Mouse (Mus musculus) cerebellum, postnatal 25 days (tissue): Measurements from ENCODE around the gene Fgf23.

ENCODE experiments used
- DNase-seq, 2 experiments: peaks; one replicate each; pipeline ENCODE4 v3.0.0; 2021; ENCODE audit warnings: mixed read lengths in 2 of 2

Fgf23 gene

DNA sequence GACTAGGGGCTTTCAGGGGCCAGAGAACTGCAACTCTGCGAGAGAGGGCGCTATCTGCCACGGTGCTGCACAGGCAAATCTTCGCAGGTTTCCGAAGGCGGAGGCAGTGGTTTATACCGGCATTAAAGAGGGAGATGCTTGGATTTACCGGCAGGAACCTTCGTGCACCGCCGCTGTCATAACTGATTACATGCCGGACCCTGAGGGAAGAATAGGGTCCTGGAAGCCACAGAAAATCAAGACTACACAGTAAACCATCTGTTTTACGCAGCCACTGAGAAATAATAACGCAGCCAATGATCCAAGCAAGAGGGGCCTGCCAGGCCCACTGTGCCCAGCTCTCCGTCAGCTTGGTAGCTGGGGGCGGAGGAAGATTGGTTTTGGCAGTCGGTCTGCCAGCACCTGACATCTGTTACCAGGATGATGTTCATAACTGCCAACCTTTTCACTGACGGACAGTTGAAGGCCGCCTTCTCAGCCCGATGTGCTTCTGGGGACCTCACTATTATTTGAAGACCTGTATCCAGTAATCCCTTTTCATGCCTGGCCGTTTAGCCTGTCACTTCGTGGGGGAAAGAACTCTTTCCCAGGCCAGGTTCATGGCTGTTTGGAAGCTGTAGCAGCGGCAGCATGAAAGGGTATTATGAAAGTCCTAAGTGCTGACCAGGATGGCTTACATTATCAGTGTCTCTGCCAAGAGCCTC lies 42.2 kb downstream of the Fgf23 start:
- peak in 1 of 2 experiments; percentile 38 for DNase-seq

DNA sequence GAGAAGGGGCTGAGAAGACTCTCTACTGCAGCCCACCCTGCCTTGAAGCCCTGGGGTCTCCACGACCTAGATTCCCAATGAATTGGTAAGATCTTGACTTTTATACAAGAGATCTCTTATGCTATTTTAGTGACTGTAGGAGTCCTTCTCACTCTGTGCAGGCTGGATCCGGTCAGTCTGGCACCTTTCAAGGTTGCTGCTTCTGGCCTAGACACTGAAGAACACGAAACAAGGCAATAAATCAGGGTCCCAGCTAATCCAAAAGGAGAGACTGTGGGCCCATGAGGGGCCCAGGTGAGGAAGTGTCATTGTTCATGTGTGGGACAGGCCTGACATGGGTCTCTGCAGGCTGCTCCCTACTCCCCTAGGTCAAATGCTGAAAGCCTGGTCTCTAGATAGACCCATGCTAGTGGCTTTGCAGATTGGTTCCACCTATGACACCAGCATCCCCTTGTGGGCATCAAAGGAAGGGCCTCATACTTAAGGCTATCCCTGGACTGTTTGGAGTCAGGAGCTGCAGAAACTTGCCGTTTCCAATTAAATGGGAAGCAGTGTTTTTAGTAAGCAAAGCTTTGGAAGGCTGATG lies 49.6 kb downstream of the Fgf23 start:
- DNase-seq: no peak

DNA sequence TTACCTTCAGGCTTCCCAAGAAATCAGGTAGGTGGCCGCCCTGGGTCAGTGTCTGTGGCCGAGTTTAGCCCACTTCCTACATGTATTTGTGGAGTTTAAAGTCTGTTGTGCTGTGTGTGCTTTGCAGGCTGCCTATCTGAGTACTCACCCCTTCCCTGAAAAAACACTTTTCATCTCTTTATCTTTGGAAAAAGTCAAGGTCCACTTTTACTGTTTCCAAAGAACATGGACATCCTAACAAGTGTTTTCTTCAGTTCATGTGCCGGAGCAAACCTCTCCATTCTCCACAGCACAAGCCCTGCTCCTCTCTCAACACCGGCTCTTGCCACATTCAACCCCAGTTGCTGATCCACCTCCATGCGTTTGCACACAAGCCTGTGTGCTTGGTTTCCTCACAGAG lies 50.3 kb downstream of the Fgf23 start:
- no peak for DNase-seq

DNA sequence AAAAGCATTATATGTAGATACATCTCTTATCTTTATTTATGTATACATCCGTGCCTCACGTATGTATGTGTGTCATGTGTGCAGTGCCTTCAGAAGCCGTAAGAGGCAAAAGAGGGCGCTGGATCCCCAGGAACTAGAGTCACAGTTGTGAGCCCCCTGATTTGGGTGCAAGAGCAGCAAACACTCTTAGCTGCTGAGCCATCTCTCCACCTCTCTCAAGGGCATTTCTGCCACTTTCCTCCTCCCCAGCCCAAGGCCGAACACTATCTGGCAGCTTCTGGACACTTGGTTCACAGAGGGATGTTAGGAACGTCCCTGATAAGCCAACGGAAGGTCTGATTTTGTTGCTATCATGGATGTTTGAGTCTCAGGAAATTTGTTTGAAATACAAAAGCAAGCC lies 50.8 kb downstream of the Fgf23 start:
- no peak for DNase-seq

DNA sequence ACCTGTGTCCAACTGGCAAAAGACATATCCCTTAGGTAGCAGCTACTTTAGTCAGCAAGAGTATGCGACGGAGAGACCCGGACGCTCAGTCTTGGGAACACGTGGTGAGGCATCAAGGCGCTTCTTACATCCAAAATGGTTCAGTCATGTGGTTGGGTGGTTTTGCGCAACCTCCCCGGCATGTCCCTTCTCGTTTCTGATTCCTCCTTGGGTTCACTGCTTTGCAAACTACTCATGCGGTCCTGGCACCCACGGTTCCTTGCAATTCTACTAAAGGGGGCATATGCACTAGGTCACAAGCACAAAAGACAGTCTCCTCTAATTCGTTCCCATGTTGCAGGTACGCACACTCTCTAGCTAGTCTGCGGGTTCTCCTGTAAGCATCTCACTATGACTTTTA lies 57.0 kb downstream of the Fgf23 start:
- DNase-seq: no peak

DNA sequence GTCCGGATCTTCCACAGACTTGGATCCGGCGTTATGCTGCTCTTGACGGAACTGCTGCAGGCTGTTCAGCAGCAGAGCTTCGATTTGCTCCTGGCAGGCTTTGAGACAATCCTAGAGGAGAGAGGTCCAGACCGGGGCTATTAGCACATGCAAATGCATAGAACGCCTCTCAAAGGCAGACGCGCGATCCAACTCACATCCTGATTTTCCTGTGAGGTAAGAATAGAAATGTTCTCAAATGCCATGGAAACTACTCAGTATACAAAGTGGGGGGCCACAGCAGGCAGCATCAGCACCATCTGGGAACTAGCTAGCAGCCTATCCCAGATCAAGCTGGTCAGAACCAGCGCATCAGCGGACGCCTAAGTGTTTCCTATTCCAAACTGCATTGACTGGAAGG lies 57.7 kb downstream of the Fgf23 start:
- DNase-seq: no peak
